Mouse (Mus musculus): ENCODE data around the gene Cdca7.

GRCm38 (mm10) chr2:72475797-72476485 lies at the start of gene Cdca7:
- TF ChIP-seq POLR2A (IDR thresholded peaks at IDR 0.05; ENCODE audit: low read depth, low read length) (peak; percentile 57), CTCF (IDR thresholded peaks at IDR 0.05; ENCODE audit: borderline replicate concordance, insufficient read depth, low read length) (no peak)

All from embryonic fibroblast, embryonic 13.5 days (primary cell).